Mouse (Mus musculus): Measurements from ENCODE around the gene Baz2a. TPM values are rescaled to one million over a fixed set of nuclear protein-coding genes. Genes with fewer than 3 reads are reported as not detected.

Gene Baz2a
- 85.4 TPM for polyA plus RNA-seq (2017; shearing (Covaris generic))

DNA sequence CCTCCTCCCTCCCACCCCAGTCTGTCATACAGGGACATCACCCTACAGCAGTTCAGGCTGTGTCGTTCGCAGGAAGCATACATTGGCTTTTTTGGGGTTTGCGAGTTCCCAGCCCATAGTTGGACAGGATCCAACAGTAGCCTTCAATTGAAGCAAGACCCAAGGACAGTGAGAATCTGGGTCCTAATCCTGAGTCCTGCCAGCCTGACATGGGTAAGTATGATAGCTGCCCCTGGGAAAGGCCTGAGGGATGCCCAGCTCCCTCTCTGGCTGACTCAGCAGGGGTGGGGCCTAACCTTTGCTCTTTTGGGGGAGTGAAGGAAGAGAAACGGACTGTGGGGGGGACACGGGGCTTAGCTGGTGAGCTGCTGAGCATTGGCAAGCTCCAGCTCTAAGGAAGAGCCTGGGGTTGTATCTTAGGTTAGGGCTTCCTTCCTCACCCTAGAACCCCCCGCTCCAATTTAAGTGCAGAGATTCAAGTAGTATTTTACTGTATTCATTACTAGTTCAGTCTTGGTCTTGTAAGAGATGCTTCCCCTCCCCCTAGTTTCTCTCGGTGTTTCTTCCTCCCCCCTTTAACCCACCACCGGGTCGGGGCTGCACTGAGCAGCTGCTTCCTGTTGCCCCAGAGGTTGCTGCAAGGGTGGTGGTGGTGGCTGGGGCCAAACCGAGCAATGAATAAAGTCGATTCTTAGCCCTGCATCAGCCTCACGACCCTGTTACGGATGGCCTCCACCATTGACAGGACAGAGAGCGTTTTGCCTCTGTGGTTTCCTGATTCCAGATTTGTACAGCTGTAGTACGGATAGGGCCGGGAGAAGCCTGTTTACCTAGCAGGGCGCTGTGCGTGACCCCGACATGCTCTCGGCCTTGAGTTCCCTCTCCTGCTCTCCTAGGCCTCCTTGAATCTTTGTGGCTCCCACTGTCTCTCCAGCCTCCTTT, at the start of gene Baz2a:
TSS of gene Baz2a (plus strand) at position 14 of the 942 bp plus-strand sequence.

DNA sequence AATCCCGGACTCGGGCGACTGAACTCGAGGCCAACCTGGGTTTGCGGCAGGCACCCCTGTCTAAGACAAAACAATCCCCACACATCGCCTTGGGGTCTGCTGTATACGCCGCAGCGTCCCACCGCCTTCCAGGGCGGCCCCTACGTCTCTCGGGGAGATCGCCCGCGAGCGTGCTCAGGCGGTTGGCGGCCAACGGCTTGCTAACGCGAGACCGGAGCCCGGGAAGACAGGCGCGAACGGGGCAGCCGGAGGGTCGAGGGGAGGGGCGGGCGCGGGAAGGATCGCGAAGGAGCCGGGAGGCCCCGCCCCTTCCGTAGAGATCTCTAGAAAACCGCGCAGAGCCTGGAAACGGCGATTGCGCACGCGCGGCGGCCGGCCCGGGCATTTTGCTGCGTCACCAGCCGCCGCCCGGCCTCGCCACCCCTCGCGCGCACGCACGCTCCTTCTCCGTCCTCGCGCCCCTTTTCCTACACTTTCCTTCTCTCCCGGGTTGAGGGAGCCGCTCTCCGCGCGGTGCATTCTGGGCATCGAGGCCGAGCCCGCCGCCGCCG, 32.7 kb upstream of the Baz2a start, which contains the start of gene Ptges3:
TSS of gene Ptges3 (plus strand) at position 354 of the 551 bp plus-strand sequence.

GRCm38 (mm10) chr10:128082880-128083421, 8.4 kb upstream of the Baz2a start, which contains the start of gene Atp5b:
Gene Atp5b, plus strand, starts transcription at chr10:128083273.

Other genes starting within 250 kb of the Baz2a start
- gene Rdh19, start 241.6 kb upstream of the Baz2a start, polyA plus RNA-seq (2017; shearing (Covaris generic)), result not detected
- gene Rdh16f2, start 225.1 kb upstream of the Baz2a start, polyA plus RNA-seq (2017; shearing (Covaris generic)), result not detected
- not detected for gene Rdh7, start 202.8 kb upstream of the Baz2a start, polyA plus RNA-seq (2017; shearing (Covaris generic))
- not detected for gene Sdr9c7, start 193.1 kb upstream of the Baz2a start, polyA plus RNA-seq (2017; shearing (Covaris generic))
- gene Hsd17b6, start 84.0 kb upstream of the Baz2a start, polyA plus RNA-seq (2017; shearing (Covaris generic)), result not detected
- gene Prim1, start 76.4 kb upstream of the Baz2a start, polyA plus RNA-seq (2017; shearing (Covaris generic)), result 19.3 TPM
- 671 TPM for gene Naca, start 56.0 kb upstream of the Baz2a start, polyA plus RNA-seq (2017; shearing (Covaris generic))
- 53.7 TPM for gene Ptges3, start 32.6 kb upstream of the Baz2a start, polyA plus RNA-seq (2017; shearing (Covaris generic))
- 995 TPM for gene Atp5b, start 8.3 kb upstream of the Baz2a start, polyA plus RNA-seq (2017; shearing (Covaris generic))
- gene Rbms2, start 88.7 kb downstream of the Baz2a start, polyA plus RNA-seq (2017; shearing (Covaris generic)), result 35.9 TPM
- gene Gls2, start 102.9 kb downstream of the Baz2a start, polyA plus RNA-seq (2017; shearing (Covaris generic)), result 0.33 TPM
- gene Spryd4, start 120.2 kb downstream of the Baz2a start, polyA plus RNA-seq (2017; shearing (Covaris generic)), result 19.0 TPM
- gene Mip, start 134.3 kb downstream of the Baz2a start, polyA plus RNA-seq (2017; shearing (Covaris generic)), result not detected
- gene Timeless, start 140.5 kb downstream of the Baz2a start, polyA plus RNA-seq (2017; shearing (Covaris generic)), result 30.7 TPM
- gene Apon, start 162.5 kb downstream of the Baz2a start, polyA plus RNA-seq (2017; shearing (Covaris generic)), result not detected
- gene Apof, start 177.1 kb downstream of the Baz2a start, polyA plus RNA-seq (2017; shearing (Covaris generic)), result not detected
- gene Stat2, start 179.0 kb downstream of the Baz2a start, polyA plus RNA-seq (2017; shearing (Covaris generic)), result 95.2 TPM
- not detected for gene Il23a, start 207.2 kb downstream of the Baz2a start, polyA plus RNA-seq (2017; shearing (Covaris generic))
- gene Pan2, start 211.8 kb downstream of the Baz2a start, polyA plus RNA-seq (2017; shearing (Covaris generic)), result 51.5 TPM
- gene Cnpy2, start 230.9 kb downstream of the Baz2a start, polyA plus RNA-seq (2017; shearing (Covaris generic)), result 154 TPM
- 182 TPM for gene Cs, start 246.2 kb downstream of the Baz2a start, polyA plus RNA-seq (2017; shearing (Covaris generic))

Data from CD4-positive, CD25-positive, alpha-beta regulatory T cell, adult 9 weeks (primary cell).